Mouse (Mus musculus): ENCODE data around the gene Cspg4. TPM values are rescaled to one million over a fixed set of nuclear protein-coding genes. Genes with fewer than 3 reads are reported as not detected.

Cspg4 gene
- 62.4 and 93.5 TPM in 2 replicates for total RNA-seq (2014; rRNA removed; ENCODE audit: low replicate concordance)
- 14.4 and 17.4 TPM in 2 replicates for polyA plus RNA-seq (2015; fragmentation: Nextera tagmentation; extraction: Ambion mirVana)

DNA sequence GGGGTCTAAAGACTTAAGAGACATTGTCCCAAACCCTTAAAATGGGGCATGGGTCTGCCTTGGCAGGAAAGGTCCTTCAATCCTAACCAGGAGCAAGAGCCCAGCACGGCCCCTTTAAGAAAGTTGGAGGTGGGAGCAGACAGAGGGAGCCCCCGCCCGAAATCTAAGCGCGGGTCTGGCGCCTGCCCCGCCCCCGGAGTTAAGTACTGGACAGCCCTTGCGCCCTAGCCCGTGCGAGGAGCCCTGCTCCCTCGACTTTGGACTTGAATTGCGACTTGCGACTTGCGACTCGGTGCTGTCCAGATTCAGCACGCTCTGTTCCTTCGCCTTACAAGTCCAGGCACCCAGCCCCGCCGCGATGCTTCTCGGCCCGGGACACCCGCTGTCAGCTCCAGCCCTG is at the start of gene Cspg4:
Gene Cspg4, plus strand, starts transcription at position 202 of the 400 bp plus-strand sequence.
- Histone ChIP-seq H3K4me2 (ENCODE audit: low read depth, low read length) (peak within 1 kb of the TSS; percentile 77), H3K36me3 (replicated peaks; ENCODE audit: control insufficient read depth, insufficient read depth, low read length) (no peaks in the 10 kb centered on the region), H3K27ac (ENCODE audit: low read depth) (peak within 1 kb of the TSS; percentile 92), H3K4me3 (ENCODE audit: low read depth, low read length) (peak within 1 kb of the TSS; percentile 56), H3K4me1 (ENCODE audit: control insufficient read depth, insufficient read depth) (peaks cover 45% of the 10 kb centered on the region), H3K9me3 (replicated peaks; ENCODE audit: control insufficient read depth, low read length) (no peaks in the 10 kb centered on the region), H3K9ac (replicated peaks; ENCODE audit: low read depth, low read length) (peak within 1 kb of the TSS; percentile 69), H3K27me3 (ENCODE audit: control insufficient read depth, insufficient read depth, low read length) (no peaks in the 10 kb centered on the region)
- ATAC-seq (ENCODE audit: insufficient read depth, low read depth) (peak; percentile 66), DNase-seq (ENCODE audit: low spot score) (peak; percentile 77)
- WGBS, result under 1% methylated on average over 24 of the region's 24 CpGs
- no peak for TF ChIP-seq CTCF (IDR thresholded peaks at IDR 0.05; ENCODE audit: low read depth)
- no peak for TF ChIP-seq EP300 (IDR thresholded peaks at IDR 0.05; ENCODE audit: low read depth)

DNA sequence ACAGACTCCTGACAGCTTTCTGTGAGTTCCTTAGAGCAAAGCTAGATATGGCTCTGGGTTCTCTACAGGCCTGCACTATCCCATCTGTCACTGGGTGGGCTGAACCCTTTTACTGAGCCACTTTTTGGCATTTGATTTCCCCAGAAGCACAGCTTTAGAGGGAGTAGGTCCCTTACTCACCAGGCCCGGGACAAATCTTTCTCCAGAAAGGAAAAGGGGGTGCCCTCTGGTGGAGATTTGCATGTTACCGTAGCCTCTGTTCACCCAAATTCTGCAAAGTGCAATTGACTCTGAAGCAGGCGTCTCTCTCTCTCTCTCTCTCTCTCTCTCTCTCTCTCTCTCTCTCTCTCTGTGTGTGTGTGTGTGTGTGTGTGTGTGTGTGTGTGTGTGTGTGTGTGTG is 39.9 kb upstream of the Cspg4 start:
- no peak for TF ChIP-seq EP300 (IDR thresholded peaks at IDR 0.05; ENCODE audit: low read depth)
- TF ChIP-seq CTCF (IDR thresholded peaks at IDR 0.05; ENCODE audit: low read depth), result peak; percentile 46
- Histone ChIP-seq H3K4me1 (ENCODE audit: control insufficient read depth, insufficient read depth) (no peaks in the 10 kb centered on the region), H3K27ac (ENCODE audit: low read depth) (no peak overlapping the region), H3K4me2 (ENCODE audit: low read depth, low read length) (no peak overlapping the region), H3K9ac (replicated peaks; ENCODE audit: low read depth, low read length) (no peak overlapping the region), H3K36me3 (replicated peaks; ENCODE audit: control insufficient read depth, insufficient read depth, low read length) (no peaks in the 10 kb centered on the region), H3K4me3 (ENCODE audit: low read depth, low read length) (no peak overlapping the region), H3K9me3 (replicated peaks; ENCODE audit: control insufficient read depth, low read length) (no peaks in the 10 kb centered on the region), H3K27me3 (ENCODE audit: control insufficient read depth, insufficient read depth, low read length) (peaks cover 26% of the 10 kb centered on the region)
- no peak for DNase-seq (ENCODE audit: low spot score)
- ATAC-seq (ENCODE audit: insufficient read depth, low read depth), result no peak
- WGBS, result 5% methylated on average over 3 of the region's 3 CpGs

DNA sequence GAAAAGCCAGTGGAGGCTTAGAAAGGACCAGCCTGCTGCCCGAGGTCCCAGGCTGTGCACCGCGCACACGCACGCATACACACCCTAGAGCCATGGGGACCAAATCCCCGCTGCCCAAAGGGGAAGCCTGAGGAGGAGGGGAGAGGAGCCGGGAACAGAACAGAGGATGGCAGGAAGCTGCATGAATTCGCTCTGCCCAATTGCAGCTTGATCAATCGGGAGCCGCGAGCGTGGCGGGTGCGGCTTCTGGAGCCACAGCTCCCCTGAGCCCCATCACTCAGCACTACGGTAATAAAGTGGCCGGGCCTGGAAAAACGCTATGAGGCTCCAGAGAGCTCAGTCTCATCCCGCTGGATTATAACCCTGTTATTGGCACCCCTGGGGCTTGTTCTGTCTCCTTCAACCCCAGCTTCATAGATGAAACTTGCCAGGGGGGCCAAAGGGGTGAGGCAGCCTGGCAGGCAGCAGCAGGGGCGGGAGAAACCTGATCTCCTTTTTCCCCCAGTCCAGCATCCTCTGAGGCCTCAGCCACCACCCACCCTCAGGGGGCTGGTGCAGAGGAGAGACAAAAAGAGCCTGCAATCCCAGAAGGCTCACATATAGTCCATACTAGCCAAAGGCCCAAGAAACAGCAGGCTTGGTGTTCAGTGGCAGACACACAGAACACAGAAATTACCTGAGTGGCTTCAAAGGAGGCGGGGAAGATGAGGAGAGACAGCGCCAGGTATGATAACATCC is 39.2 kb upstream of the Cspg4 start:
- 20% methylated on average over 21 of the region's 21 CpGs for WGBS
- no peak for ATAC-seq (ENCODE audit: insufficient read depth, low read depth)
- TF ChIP-seq CTCF (IDR thresholded peaks at IDR 0.05; ENCODE audit: low read depth), result no peak
- no peak for TF ChIP-seq EP300 (IDR thresholded peaks at IDR 0.05; ENCODE audit: low read depth)
- H3K27me3 ChIP-seq (ENCODE audit: control insufficient read depth, insufficient read depth, low read length), result peaks cover 26% of the 10 kb centered on the region
- H3K27ac ChIP-seq (ENCODE audit: low read depth), result no peak overlapping the region
- no peak overlapping the region for H3K4me3 ChIP-seq (ENCODE audit: low read depth, low read length)
- DNase-seq (ENCODE audit: low spot score), result no peak
- H3K36me3 ChIP-seq (replicated peaks; ENCODE audit: control insufficient read depth, insufficient read depth, low read length), result no peaks in the 10 kb centered on the region
- H3K9ac ChIP-seq (replicated peaks; ENCODE audit: low read depth, low read length), result no peak overlapping the region
- H3K4me1 ChIP-seq (ENCODE audit: control insufficient read depth, insufficient read depth), result no peaks in the 10 kb centered on the region
- peak overlapping the region; percentile 7; the same call in 1 of the 2 replicates for H3K4me2 ChIP-seq (ENCODE audit: low read depth, low read length)
- H3K9me3 ChIP-seq (replicated peaks; ENCODE audit: control insufficient read depth, low read length), result no peaks in the 10 kb centered on the region

DNA sequence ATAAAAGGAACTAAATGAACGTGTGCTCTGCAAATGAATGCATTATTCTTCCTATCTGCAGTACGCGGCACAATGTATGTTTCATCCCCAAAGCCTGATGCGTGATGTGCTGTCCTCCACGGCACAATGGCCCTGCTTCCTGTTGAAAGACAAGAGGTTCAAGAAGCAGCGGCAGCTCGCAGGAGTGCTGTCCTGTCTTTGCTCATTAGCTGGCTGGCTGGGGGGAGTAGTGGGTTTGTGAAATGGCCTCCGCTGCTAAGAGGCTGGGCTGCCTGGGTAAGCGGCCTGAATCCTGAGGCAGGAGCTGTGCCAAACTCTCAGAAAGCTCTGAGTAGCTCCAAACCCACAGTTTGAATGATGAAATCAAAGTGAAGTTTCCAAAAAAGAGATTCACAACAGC is 36.7 kb upstream of the Cspg4 start:
- no peaks in the 10 kb centered on the region for H3K9me3 ChIP-seq (replicated peaks; ENCODE audit: control insufficient read depth, low read length)
- no peak for DNase-seq (ENCODE audit: low spot score)
- no peak overlapping the region for H3K9ac ChIP-seq (replicated peaks; ENCODE audit: low read depth, low read length)
- H3K4me2 ChIP-seq (ENCODE audit: low read depth, low read length), result no peak overlapping the region
- WGBS, result 41% methylated on average over 9 of the region's 9 CpGs
- no peak overlapping the region for H3K4me3 ChIP-seq (ENCODE audit: low read depth, low read length)
- no peak overlapping the region for H3K27ac ChIP-seq (ENCODE audit: low read depth)
- TF ChIP-seq EP300 (IDR thresholded peaks at IDR 0.05; ENCODE audit: low read depth) (no peak), CTCF (IDR thresholded peaks at IDR 0.05; ENCODE audit: low read depth) (no peak)
- H3K36me3 ChIP-seq (replicated peaks; ENCODE audit: control insufficient read depth, insufficient read depth, low read length), result no peaks in the 10 kb centered on the region
- H3K4me1 ChIP-seq (ENCODE audit: control insufficient read depth, insufficient read depth), result 0 out of 2 replicates have a peak, but pooled peaks cover 9% of the 10 kb centered on the region
- no peak for ATAC-seq (ENCODE audit: insufficient read depth, low read depth)
- H3K27me3 ChIP-seq (ENCODE audit: control insufficient read depth, insufficient read depth, low read length), result peaks cover 20% of the 10 kb centered on the region

DNA sequence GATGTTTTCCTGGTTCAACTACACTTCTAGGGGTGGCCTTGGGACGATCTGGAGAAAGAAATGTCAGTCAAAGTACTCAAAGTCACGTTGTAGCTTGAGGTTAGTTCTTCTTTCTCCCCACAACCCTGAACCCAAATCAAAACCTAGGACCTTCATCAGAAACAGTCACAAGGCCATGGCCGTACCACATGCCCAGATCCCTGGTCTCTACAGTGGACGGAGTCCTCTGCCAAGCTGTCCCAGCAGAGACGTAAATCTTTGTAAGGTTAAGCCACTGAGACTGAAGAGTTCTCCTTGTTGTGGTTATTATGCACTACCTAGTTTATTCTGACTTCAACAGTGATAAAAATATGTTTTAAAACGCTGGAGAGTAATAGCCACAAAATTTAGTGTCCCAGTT is 36.0 kb upstream of the Cspg4 start:
- WGBS, result 80% methylated on average over 6 of the region's 6 CpGs
- peaks cover 16% of the 10 kb centered on the region; the same call in 1 of the 2 replicates for H3K4me1 ChIP-seq (ENCODE audit: control insufficient read depth, insufficient read depth)
- no peak overlapping the region for H3K27ac ChIP-seq (ENCODE audit: low read depth)
- H3K9me3 ChIP-seq (replicated peaks; ENCODE audit: control insufficient read depth, low read length), result no peaks in the 10 kb centered on the region
- H3K27me3 ChIP-seq (ENCODE audit: control insufficient read depth, insufficient read depth, low read length), result peaks cover 20% of the 10 kb centered on the region
- no peak overlapping the region for H3K4me2 ChIP-seq (ENCODE audit: low read depth, low read length)
- TF ChIP-seq EP300 (IDR thresholded peaks at IDR 0.05; ENCODE audit: low read depth), result no peak
- TF ChIP-seq CTCF (IDR thresholded peaks at IDR 0.05; ENCODE audit: low read depth), result no peak
- no peak for ATAC-seq (ENCODE audit: insufficient read depth, low read depth)
- H3K36me3 ChIP-seq (replicated peaks; ENCODE audit: control insufficient read depth, insufficient read depth, low read length), result no peaks in the 10 kb centered on the region
- H3K4me3 ChIP-seq (ENCODE audit: low read depth, low read length), result no peak overlapping the region
- H3K9ac ChIP-seq (replicated peaks; ENCODE audit: low read depth, low read length), result no peak overlapping the region
- no peak for DNase-seq (ENCODE audit: low spot score)
